Mouse (Mus musculus) monocyte, adult 5-6 weeks (primary cell): ENCODE measurements around the gene Vrk2. TPM values are rescaled to one million over a fixed set of nuclear protein-coding genes. Genes with fewer than 3 reads are reported as not detected.

Experiments used
- ATAC-seq: fragments of 153-309, 156-312 bp; replicated peaks from 2 replicates; pipeline ENCODE4 v1.8.0; 2017; ENCODE audit warnings: mild to moderate bottlenecking; ENCODE audit not compliant: low TSS enrichment, insufficient number of reproducible peaks, severe bottlenecking, poor library complexity, low FRiP score
- total RNA-seq: library from RNA; stranded (forward); fragments of 200-1000, 200-491, 200-594 nt; gene quantifications from 3 replicates; pipeline ENCODE4 v1.2.3, GENCODE M21; 2017

Vrk2 gene
- total RNA-seq, 1 experiment from 2014 or later, result 47.2 TPM

- peak; percentile 55 for ATAC-seq
Measured at GRCm38 (mm10) chr11:26585409-26586366, 8.1 kb downstream of the Vrk2 start.

- ATAC-seq, result no peak
Measured at GRCm38 (mm10) chr11:26551551-26551950, 42.2 kb downstream of the Vrk2 start.

- no peak for ATAC-seq
Measured at GRCm38 (mm10) chr11:26537816-26538215, 56.0 kb downstream of the Vrk2 start.

- no peak for ATAC-seq
Measured at GRCm38 (mm10) chr11:26533828-26534119, 60.0 kb downstream of the Vrk2 start.

- ATAC-seq, result no peak
Measured at GRCm38 (mm10) chr11:26532994-26533827, 60.6 kb downstream of the Vrk2 start.

GRCm38 (mm10) chr11:26526861-26527260 lies 66.9 kb downstream of the Vrk2 start:
- ATAC-seq, result no peak

GRCm38 (mm10) chr11:26518991-26519390 lies 74.8 kb downstream of the Vrk2 start:
- no peak for ATAC-seq

- no peak for ATAC-seq
Measured at GRCm38 (mm10) chr11:26516086-26516485, 77.7 kb downstream of the Vrk2 start.

GRCm38 (mm10) chr11:26513683-26514082 lies 80.1 kb downstream of the Vrk2 start:
- ATAC-seq, result no peak

- ATAC-seq, result no peak
Measured at GRCm38 (mm10) chr11:26495951-26496350, 97.8 kb downstream of the Vrk2 start.

- ATAC-seq, result no peak
Measured at GRCm38 (mm10) chr11:26489761-26490466, 103.9 kb downstream of the Vrk2 start.

- ATAC-seq, result no peak
Measured at GRCm38 (mm10) chr11:26481691-26482242, 112.0 kb downstream of the Vrk2 start.

GRCm38 (mm10) chr11:26477037-26477739 lies 116.6 kb downstream of the Vrk2 start:
- no peak for ATAC-seq

- no peak for ATAC-seq
Measured at GRCm38 (mm10) chr11:26454081-26454480, 139.7 kb downstream of the Vrk2 start.

- peak; percentile 83 for ATAC-seq
Measured at GRCm38 (mm10) chr11:26452693-26453092, 141.1 kb downstream of the Vrk2 start.

GRCm38 (mm10) chr11:26451228-26451627 lies 142.6 kb downstream of the Vrk2 start:
- ATAC-seq, result no peak

- ATAC-seq, result no peak
Measured at GRCm38 (mm10) chr11:26450636-26451035, 143.2 kb downstream of the Vrk2 start.

GRCm38 (mm10) chr11:26449789-26450188 lies 144.0 kb downstream of the Vrk2 start:
- ATAC-seq, result no peak
